Mouse (Mus musculus) embryonic fibroblast, embryonic 13.5 days (primary cell): ENCODE data around the gene Ptch1.

Experiments
- CTCF ChIP-seq: IDR thresholded peaks from 2 replicates; pipeline ENCODE4 v1.5.1; 2011; ENCODE audit warnings: mild to moderate bottlenecking, control low read depth, low read length, moderate library complexity, borderline replicate concordance; ENCODE audit not compliant: insufficient read depth
- POLR2A ChIP-seq: IDR thresholded peaks from 2 replicates; pipeline ENCODE4 v1.6.1; 2011; ENCODE audit warnings: low read depth, mild to moderate bottlenecking, control low read depth, low read length, moderate library complexity

GRCm38 (mm10) chr13:63568741-63569395, 4.5 kb downstream of the Ptch1 start:
- TF ChIP-seq CTCF (no peak), POLR2A (no peak)
